Mouse (Mus musculus): ENCODE data around the gene Ncmap.

GRCm38 (mm10) chr4:135442473-135442872 is 44.4 kb upstream of the Ncmap start:
- TF ChIP-seq CTCF (IDR thresholded peaks at IDR 0.05; ENCODE audit: low read depth, low read length) (no peak), POLR2A (IDR thresholded peaks at IDR 0.05; ENCODE audit: insufficient read depth, low read length) (no peak), EP300 (IDR thresholded peaks at IDR 0.05; ENCODE audit: insufficient read depth, low read depth, low read length) (no peak)
